Mouse (Mus musculus): ENCODE results near the gene Ptprm.

DNA sequence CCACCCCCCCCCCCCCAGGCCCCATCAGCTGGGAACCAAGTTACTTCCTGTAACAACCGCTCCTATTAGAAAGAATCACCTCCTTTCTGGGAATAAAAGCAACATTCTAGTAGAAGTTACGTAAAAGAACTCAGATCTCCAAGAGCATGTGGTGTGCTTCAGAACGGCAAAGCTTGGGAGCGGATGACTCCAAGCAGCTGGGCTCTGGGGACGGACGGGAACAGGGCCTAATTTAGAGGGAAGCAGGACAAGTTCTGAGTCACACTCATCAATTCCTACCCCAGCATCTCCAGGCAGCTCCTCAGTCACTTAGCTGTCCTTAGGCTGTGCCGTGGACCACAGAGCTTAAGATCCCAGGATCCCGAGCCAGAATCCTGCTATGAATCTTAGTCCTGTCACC is 602.5 kb downstream of the Ptprm start:
- TF ChIP-seq CTCF (IDR thresholded peaks at IDR 0.05; ENCODE audit: insufficient read depth, low read depth, low read length), result no peak
- no peak for TF ChIP-seq POLR2A (IDR thresholded peaks at IDR 0.05; ENCODE audit: insufficient read depth, low read depth, low read length)
